ENCODE assay signal across 18 mouse cellular contexts in genomic region chr1:86225195-86225594, GRCm38 (mm10).
DNase-seq lines count a peak whose midpoint lies in the region; ATAC-seq and TF ChIP-seq lines count a peak whose summit lies in the region.
"Had no signal": no experiment of that assay in that cellular context is flagged by ENCODE, and none has a peak within 500 bp of the region (broad histone marks: within the 10 kb centered on the region; RNA-seq: fewer than 3 reads in every experiment).

No protein-coding gene starts in this region.

- no peaks in the 10 kb centered on the region for H3K27me3 ChIP-seq in forebrain, embryonic 15.5 days
- H3K27me3 ChIP-seq in forebrain, embryonic 12.5 days = no peaks in the 10 kb centered on the region
- H3K27me3 ChIP-seq in lung, postnatal 0 days (replicated peaks; ENCODE audit: insufficient read depth, low read length) = no peaks in the 10 kb centered on the region
- no peaks in the 10 kb centered on the region for H3K27me3 ChIP-seq in stomach, embryonic 16.5 days (ENCODE audit: control insufficient read depth, insufficient read depth, low read length)
- H3K27me3 ChIP-seq: hindbrain, embryonic 15.5 days; lung, embryonic 15.5 days; megakaryocyte, embryonic 14.5 days had no signal

- no peak for TF ChIP-seq CTCF in lung, postnatal 0 days (IDR thresholded peaks at IDR 0.05)

- no peak overlapping the region for H3K4me2 ChIP-seq in forebrain, embryonic 15.5 days (replicated peaks)
- H3K4me2 ChIP-seq in forebrain, embryonic 12.5 days = no peak overlapping the region
- no peak overlapping the region for H3K4me2 ChIP-seq in lung, postnatal 0 days (replicated peaks; ENCODE audit: low read depth, low read length)
- no peak overlapping the region for H3K4me2 ChIP-seq in stomach, embryonic 16.5 days (ENCODE audit: low read depth, low read length)
- H3K4me2 ChIP-seq: hindbrain, embryonic 15.5 days; lung, embryonic 15.5 days had no signal

- DNase-seq in lung, postnatal 0 days (ENCODE audit: low spot score) = no peak
- no peak for DNase-seq in lung, postnatal 10 days
- DNase-seq in c-Kit-positive CD71-positive TER-119-positive erythroid progenitor cells, embryonic 14.5 days (ENCODE audit: low spot score) = peak; percentile 48
- DNase-seq in adrenal gland, postnatal 10 days = no peak
- DNase-seq in retina, postnatal 1 day = no peak
- DNase-seq: cerebellum, adult 18-20 months; gastrocnemius, adult 2 months; heart, adult 18-20 months; heart, postnatal 10 days; kidney, adult 18-20 months; kidney, postnatal 14 days; right cerebral cortex, postnatal 4 days had no signal

- TF ChIP-seq EP300 in lung, postnatal 0 days (IDR thresholded peaks at IDR 0.05) = no peak

- H3K4me3 ChIP-seq in forebrain, embryonic 15.5 days = no peak overlapping the region
- H3K4me3 ChIP-seq in forebrain, embryonic 12.5 days (replicated peaks) = no peak overlapping the region
- H3K4me3 ChIP-seq in lung, postnatal 0 days (ENCODE audit: low read depth, low read length) = no peak overlapping the region
- no peak overlapping the region for H3K4me3 ChIP-seq in stomach, embryonic 16.5 days (replicated peaks; ENCODE audit: low read length)
- H3K4me3 ChIP-seq: gastrocnemius, adult 2 months; hindbrain, embryonic 15.5 days; lung, embryonic 15.5 days; megakaryocyte, embryonic 14.5 days had no signal

- 0 out of 2 replicates have a peak, but pooled peaks have one; percentile 11 for ATAC-seq in forebrain, embryonic 15.5 days (replicated peaks)
- ATAC-seq in forebrain, embryonic 12.5 days (ENCODE audit: low FRiP score) = no peak
- ATAC-seq in lung, postnatal 0 days = peak; percentile 60
- peak; percentile 77 for ATAC-seq in stomach, embryonic 16.5 days (ENCODE audit: insufficient read depth, low FRiP score)

- no peak overlapping the region for H3K9ac ChIP-seq in forebrain, embryonic 15.5 days (replicated peaks)
- H3K9ac ChIP-seq in forebrain, embryonic 12.5 days = no peak overlapping the region
- no peak overlapping the region for H3K9ac ChIP-seq in lung, postnatal 0 days (replicated peaks; ENCODE audit: low read depth)
- H3K9ac ChIP-seq in stomach, embryonic 16.5 days (ENCODE audit: low read length) = no peak overlapping the region
- H3K9ac ChIP-seq: hindbrain, embryonic 15.5 days; lung, embryonic 15.5 days had no signal

- H3K4me1 ChIP-seq in forebrain, embryonic 15.5 days = no peaks in the 10 kb centered on the region
- H3K4me1 ChIP-seq in forebrain, embryonic 12.5 days = no peaks in the 10 kb centered on the region
- no peaks in the 10 kb centered on the region for H3K4me1 ChIP-seq in lung, postnatal 0 days (ENCODE audit: insufficient read depth, low read depth, low read length)
- H3K4me1 ChIP-seq in stomach, embryonic 16.5 days (ENCODE audit: control insufficient read depth, insufficient read depth, low read length) = no peaks in the 10 kb centered on the region
- H3K4me1 ChIP-seq: hindbrain, embryonic 15.5 days; lung, embryonic 15.5 days had no signal

- H3K36me3 ChIP-seq in forebrain, embryonic 15.5 days = no peaks in the 10 kb centered on the region
- no peaks in the 10 kb centered on the region for H3K36me3 ChIP-seq in forebrain, embryonic 12.5 days (replicated peaks)
- no peaks in the 10 kb centered on the region for H3K36me3 ChIP-seq in lung, postnatal 0 days (ENCODE audit: insufficient read depth, low read length)
- no peaks in the 10 kb centered on the region for H3K36me3 ChIP-seq in stomach, embryonic 16.5 days (ENCODE audit: control insufficient read depth, insufficient read depth, low read length)
- H3K36me3 ChIP-seq: hindbrain, embryonic 15.5 days; lung, embryonic 15.5 days had no signal

- H3K27ac ChIP-seq in forebrain, embryonic 15.5 days (replicated peaks) = no peak overlapping the region
- H3K27ac ChIP-seq in forebrain, embryonic 12.5 days = no peak overlapping the region
- no peak overlapping the region for H3K27ac ChIP-seq in lung, postnatal 0 days (ENCODE audit: low read length)
- H3K27ac ChIP-seq in stomach, embryonic 16.5 days (ENCODE audit: low read length) = no peak overlapping the region
- H3K27ac ChIP-seq: gastrocnemius, adult 2 months; hindbrain, embryonic 15.5 days; lung, embryonic 15.5 days had no signal

- no peaks in the 10 kb centered on the region for H3K9me3 ChIP-seq in forebrain, embryonic 15.5 days
- H3K9me3 ChIP-seq in forebrain, embryonic 12.5 days = no peaks in the 10 kb centered on the region
- no peaks in the 10 kb centered on the region for H3K9me3 ChIP-seq in lung, postnatal 0 days (ENCODE audit: low read length)
- no peaks in the 10 kb centered on the region for H3K9me3 ChIP-seq in stomach, embryonic 16.5 days (replicated peaks; ENCODE audit: control insufficient read depth, low read length)
- H3K9me3 ChIP-seq: hindbrain, embryonic 15.5 days; lung, embryonic 15.5 days; megakaryocyte, embryonic 14.5 days had no signal

- 57% methylated on average over 6 of the region's 6 CpGs for WGBS in forebrain, embryonic 15.5 days
- WGBS in forebrain, embryonic 12.5 days = 68% methylated on average over 6 of the region's 6 CpGs
- 53% methylated on average over 6 of the region's 6 CpGs for WGBS in lung, postnatal 0 days
- WGBS in stomach, embryonic 16.5 days = 48% methylated on average over 6 of the region's 6 CpGs
